Mouse (Mus musculus): Measurements from ENCODE around the gene Wwp2.

Wwp2 gene

DNA sequence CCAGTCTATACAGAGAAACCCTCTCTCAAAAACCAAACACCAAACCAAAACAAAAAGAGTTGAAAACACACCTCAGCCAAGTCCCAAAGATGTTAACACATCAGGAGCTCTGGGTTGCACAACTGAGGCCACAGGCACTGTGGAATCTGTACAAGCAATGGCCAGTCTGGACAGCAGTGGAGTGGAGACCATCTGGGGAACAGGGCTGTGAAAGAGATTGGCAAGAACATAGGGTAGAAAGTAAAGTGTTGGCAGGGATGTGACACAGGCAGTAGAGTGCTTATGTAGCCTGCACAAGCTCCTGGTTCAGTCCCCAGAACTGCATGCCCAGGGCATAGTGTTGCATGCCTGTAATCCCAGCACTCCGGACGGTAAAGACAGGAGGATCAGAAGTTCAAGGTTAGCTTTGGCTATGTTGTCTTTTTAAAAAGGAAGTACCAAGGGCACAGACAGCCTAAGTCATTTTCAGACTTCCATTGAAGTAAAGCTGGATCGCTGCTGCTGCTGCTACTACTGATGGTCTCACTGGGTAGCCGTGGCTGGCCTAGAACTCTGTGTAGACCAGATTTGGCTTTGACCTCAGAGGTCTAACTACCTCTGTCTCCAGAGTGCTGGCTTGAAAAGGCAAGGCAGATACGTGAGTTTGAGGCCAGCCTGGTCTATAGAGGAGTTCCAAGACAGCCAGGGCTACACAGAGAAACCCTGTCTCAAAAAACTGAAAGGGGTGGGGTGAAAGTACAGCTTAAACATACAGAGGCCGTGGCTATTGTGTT is 79.0 kb downstream of the Wwp2 start:
- DNase-seq: no peak

DNA sequence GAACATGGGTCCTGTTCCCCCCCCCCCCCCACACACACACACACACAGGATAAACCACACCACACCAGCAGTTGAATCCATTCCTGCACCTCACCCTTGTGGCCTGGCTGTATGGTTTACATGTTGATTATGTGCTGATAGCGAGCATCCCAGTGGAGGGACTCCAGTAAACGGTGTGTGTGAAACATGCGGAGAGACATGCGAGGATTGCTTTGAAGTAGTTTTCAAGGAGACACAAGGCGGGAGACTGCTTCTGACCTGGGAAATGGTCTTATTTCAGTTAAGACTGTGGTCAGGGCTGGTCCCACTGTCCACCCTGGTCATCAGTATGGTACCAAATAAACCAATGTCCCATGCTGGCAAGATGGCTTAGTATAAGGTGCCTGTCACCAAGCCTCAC is 82.6 kb downstream of the Wwp2 start:
- DNase-seq: no peak

- DNase-seq: peak; percentile 37 to 52
Measured at GRCm38 (mm10) chr8:107519860-107520259, 83.7 kb downstream of the Wwp2 start.

DNA sequence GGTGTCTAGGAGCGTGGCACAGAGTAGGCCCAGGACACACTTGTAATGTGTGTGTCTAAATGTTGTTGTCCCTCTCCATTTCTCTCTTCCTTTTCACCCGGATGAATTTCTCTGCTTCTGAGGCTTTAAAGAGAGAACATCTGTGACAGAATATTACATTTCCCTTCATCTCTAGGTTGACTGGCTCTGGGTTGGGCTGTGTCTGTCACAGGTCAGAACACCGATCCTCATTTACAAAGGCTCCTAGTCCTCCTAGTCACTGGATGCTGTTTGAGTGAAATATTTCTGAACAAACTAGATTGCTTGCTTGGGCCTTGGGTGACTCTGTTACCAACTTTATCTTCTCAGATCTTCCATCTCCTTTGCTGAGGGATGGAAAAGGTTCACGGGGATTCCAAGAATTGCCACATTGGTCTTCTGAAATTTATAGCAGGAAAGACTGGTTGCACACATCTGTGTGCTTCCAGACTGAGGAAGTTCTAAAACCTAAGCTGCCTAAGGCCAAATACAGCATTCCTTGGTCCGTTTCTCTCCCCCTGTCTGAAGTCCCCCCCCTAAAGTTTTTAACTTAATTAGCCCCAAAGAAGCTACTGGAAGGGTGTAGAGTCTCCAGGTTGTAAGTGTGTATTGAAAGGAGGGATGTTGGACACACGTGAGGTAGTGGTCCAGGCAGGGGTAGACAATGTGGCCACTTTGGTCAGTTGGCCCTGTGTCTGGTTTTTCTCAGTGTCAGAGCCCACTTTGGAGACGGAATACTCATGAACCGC is 85.8 kb downstream of the Wwp2 start:
- DNase-seq: no peak

GRCm38 (mm10) chr8:107522555-107522833 is 86.3 kb downstream of the Wwp2 start:
- DNase-seq: no peak

GRCm38 (mm10) chr8:107524535-107524934 is 88.4 kb downstream of the Wwp2 start:
- DNase-seq: no peak

DNA sequence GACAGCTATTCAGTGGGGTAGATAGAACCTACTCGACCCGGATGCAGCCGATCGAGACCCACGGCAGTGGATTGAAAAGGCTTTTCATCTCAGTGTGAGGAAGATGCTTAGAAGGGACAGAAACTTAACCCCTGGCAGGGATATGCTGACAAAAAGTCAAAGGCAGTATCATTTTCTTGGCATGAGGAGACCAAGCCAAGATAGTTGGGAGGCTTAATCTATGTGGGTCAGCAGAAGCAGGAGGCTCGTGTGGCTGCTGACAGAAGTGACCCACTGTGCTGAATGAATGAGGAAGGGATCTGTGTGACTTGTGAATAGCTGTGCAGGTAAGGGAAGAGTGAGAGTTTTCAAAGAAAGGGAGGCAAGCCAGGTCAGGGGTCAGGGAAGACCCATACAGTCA is 92.6 kb downstream of the Wwp2 start:
- DNase-seq: no peak

- DNase-seq: no peak
Measured at GRCm38 (mm10) chr8:107537472-107537871, 101.3 kb downstream of the Wwp2 start.

DNA sequence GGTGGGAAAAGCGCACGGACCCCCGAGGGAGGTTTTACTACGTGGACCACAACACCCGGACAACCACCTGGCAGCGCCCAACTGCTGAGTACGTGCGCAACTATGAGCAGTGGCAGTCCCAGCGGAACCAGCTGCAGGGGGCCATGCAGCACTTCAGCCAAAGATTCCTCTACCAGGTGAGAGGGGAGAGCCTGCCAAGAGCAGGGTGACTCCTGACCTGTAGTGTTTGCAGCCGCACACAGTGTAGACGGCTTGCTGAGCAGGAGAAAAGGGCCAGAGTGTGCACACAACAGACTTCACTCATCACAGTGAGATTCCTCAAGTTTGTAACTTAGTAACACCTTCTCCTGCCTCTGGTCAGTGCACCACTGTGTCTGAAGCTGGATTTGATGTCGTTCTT is 104.5 kb downstream of the Wwp2 start:
- no peak for DNase-seq

DNA sequence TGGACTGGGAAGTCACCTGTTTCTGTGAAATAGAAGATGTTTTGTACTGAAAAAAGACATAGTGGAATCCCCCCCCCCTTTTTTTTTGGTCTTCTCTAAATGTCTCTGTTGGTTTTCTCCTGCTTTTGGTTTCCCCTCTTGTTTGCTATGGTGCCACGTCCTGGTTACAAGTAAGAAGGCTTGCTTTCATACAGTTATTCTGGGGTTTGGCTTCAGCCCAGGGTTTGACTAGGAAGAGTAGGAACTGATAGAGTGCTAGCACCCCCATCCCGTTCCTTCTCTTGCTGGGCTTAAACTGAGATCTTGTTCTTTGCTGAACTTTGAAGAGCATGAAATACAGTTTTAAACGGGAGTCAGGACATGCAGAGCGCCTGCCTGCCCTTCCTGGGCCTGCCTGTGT is 105.2 kb downstream of the Wwp2 start:
- no peak for DNase-seq

GRCm38 (mm10) chr8:107542151-107542550 is 106.0 kb downstream of the Wwp2 start:
- DNase-seq: no peak

DNA sequence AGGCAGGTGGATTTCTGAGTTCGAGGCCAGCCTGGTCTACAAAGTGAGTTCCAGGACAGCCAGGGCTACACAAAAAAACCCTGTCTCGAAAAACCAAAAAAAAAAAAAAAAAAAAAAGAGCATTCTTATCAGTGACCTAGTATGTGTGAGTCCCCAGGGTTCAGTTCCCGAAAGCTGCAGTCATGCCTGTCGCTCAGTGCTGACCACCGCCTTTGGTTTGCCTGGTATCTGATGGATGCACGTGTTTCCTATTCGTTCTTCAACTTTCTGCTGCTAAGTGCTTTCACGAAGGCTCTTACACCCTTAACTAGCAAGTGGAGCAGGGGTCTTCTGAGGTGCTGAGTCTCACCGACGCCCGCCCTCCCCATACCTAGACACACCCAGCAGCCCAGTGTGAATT is 107.5 kb downstream of the Wwp2 start:
- no peak for DNase-seq

DNA sequence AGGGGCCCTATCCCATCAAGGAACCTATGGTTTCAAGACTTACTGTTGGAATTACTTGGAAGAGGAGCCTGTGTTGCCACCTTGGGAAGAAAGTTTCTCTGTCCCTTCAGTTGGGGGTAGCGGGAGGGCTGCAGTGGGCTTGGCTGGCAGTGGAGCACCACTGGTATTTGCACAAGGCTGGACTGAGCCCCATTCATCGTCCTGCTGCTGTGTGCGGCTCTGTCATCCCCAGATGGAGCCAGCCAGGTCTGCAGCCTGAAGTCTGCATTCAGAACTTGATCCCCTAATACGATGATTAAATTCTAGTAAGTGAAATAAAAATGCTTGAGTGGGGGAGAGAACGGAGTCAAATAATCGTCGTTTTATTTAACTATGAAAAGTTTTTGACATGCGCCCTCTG is 108.0 kb downstream of the Wwp2 start:
- DNase-seq: no peak

DNA sequence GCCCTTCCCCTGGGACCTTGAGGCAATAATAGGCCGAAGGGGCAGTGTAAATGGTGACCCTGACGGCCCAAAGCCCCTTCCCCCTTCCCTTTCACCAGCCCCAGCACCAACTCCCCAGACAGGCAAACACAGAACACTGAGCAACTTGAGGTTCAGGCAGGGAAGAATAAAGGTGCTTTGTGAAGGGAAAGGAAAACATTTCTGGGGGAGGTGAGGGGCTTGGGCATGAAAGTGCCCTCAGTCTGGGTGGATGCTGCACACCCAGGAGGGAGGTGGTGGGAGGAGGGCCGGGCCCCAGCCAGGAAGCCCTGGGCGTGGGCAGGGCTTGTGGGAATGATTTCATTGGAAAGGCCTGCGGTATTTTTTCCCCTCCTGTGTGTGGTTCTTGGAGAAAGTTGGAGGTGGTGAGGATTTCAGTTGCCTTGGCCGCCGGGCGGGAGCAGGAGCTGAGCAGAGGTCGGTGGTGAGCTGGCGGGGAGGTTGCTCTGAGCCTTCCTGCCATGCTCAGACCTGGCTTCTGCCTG is 108.5 kb downstream of the Wwp2 start:
- no peak for DNase-seq

GRCm38 (mm10) chr8:107545621-107546152 is 109.5 kb downstream of the Wwp2 start:
- no peak for DNase-seq

DNA sequence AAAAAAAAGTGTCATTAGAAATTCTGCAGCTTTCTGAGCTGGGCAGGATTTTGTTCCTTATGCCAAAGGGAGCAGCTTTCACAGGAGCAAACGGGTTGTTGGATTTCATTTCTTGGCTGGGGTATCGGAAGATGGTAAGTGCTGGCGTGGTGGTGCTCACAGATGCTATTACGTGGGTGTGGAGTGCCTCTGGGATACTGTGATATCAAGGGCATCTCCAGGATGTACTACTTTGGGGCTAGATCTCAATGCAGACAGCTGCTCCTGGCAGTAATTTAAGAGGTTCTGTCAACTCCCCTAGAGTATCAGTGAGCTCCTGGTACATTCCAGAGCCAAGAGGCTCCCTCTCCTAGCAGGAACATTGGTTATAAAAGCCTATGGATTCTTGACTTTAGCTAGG is 110.0 kb downstream of the Wwp2 start:
- DNase-seq: no peak

DNA sequence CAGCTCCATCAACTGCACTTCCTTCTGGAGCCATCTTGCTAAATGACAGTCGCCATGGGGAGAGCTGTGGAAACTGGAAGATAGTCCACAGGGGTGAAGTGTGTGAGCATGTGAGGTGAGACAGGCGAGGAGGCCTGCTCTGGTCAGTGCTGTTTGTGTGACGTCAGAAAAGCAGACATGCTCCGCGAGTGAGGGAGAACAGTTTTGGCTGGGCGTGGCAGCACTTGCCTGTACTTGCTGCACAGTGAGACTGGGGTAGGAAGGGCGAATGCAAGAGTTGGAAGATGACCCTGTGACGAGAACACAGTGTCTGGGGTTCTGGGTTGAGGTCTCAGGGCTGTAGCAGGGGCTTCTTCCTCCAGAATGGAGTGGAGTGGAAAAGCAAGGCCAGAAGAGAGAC is 110.7 kb downstream of the Wwp2 start:
- DNase-seq: no peak

DNA sequence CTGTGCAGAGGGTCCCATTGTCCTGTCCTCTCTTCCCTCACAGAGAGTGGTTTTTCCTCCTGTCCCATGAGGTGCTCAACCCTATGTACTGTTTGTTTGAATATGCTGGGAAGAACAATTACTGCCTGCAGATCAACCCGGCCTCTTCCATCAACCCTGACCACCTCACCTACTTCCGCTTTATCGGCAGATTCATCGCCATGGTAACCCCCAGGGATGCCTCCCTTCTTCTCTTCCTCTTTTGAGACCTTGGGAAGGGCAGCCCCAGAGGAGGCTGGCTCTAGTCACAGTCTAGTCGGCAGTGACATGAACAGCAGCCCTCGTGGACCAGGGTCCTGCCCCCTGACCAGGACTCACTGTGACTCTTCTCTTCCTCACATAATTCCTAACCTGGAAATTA is 116.1 kb downstream of the Wwp2 start:
- DNase-seq: no peak

- DNase-seq: no peak
Measured at GRCm38 (mm10) chr8:107555231-107555630, 119.1 kb downstream of the Wwp2 start.

DNA sequence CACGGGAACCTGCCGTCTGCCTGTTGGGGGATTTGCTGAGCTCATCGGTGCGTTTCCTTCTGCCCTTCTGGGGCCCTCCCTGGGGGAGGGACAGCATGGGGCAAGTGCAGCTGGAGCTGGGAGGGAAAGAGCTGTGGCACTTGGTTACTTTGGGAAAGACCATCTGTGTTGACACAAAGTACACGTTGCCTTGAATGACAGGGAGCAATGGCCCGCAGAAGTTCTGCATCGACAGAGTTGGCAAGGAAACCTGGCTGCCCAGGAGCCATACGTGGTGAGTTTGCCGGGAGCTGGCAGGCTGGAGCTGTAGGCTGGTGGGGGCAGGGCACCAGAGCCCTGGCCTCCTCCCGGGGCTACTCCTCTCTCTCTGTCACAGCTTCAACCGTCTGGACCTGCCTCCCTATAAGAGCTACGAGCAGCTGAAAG is 120.4 kb downstream of the Wwp2 start:
- DNase-seq: peak in 1 of 2 experiments; percentile 11

DNA sequence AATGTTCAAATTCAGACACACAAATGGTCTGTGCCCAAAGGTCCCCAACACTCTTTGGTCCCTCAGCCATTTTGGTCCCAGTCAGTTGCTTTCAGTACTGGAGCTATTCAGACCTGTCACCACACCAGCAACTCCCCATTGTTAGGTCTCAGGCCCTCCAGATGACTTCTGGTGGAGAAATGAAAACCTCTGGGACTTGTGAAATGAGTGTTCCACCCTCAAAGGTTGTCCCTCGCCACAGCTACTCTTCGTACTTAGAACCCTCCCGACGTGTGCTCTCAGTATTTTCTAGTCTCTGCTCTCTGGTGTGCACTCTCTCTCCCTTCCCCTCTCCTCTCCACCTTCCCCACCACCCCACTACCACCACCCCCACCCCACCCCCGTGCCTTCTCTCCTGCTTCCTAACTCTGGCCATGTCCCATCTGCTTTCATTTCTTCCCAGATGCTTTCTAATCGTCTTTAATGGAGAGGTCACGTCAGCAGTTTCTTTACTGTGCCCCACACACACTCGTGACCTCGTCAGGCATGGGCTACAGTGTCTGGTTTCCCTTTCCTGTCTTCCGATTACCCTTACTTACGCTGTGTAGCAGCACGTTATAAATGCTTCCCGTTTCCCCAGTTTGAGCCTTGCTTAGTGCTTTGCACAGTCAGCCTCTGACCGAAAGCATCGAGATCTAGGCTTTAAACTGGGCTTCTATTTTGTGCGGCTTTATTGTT is 124.8 kb downstream of the Wwp2 start:
- DNase-seq: no peak

DNA sequence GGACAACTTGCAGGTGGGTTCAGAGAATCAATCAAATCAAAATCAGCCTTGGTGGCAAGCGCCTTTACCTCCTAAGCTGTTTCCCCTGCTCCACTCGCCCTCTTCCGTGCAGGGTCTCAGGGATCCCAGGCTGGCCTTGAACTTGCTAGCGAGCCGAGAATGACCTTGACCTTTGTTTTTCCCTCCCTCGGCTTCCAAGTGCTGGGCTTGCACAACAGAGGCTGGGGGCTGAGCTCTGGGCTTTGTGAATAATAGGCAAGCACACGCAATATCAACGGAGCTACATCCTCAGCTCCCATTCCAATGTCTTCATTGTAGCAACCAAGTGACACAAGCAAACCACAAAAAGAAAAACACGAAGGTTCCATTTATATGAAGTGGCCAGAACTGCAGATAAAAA is 126.0 kb downstream of the Wwp2 start:
- DNase-seq: no peak

GRCm38 (mm10) chr8:107571046-107571445 is 134.9 kb downstream of the Wwp2 start:
- DNase-seq: no peak

All from kidney, postnatal 36 days (tissue).